Mouse (Mus musculus): ENCODE results near the gene Ttyh2. TPM values are rescaled to one million over a fixed set of nuclear protein-coding genes. Genes with fewer than 3 reads are reported as not detected.
A peak's percentile ranks its signal among the peaks of the same experiment; 100 is the strongest.

The Ttyh2 gene
- polyA plus RNA-seq, 1 experiment from 2014 or later = 5.9 TPM

DNA sequence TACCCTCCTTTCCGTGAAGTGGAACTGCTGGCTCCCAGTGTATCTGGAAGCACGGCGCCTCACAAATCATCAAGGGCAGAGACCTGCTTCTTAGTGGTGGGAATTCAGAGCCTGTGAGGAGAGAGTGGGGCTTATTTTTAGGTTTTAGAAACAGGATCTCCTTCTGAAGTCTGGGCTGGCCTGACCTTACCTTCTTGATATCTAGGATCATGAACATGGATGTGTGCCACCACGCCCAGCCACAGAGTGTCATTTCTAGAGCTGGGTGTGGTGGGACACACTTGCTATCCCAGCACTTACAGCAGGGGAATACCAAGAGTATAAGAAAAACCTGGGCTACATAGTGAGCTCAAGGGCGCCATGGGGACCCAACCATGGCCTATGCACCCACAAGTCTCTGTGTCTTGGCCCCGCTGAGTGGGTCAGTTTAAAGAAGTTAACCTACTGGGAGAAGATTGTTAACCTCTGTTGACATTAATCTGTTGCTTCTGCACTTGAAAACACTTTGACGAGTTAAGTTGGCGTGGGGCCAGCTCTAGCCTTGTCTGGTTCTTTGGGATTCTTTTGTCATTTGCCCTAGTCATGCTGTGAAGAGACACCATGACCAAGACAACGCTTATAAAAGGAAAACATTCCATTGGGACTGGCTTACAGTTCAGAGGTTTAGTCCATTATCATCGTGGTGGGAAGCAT is 7.9 kb downstream of the Ttyh2 start:
- no peak for ATAC-seq (ENCODE audit: low read depth)
- Histone ChIP-seq H3K4me2 (no peak overlapping the region), H3K4me1 (replicated peaks) (peaks cover 61% of the 10 kb centered on the region), H3K27ac (no peak overlapping the region), H3K9me3 (replicated peaks) (no peaks in the 10 kb centered on the region), H3K36me3 (no peaks in the 10 kb centered on the region), H3K27me3 (no peaks in the 10 kb centered on the region), H3K4me3 (replicated peaks) (no peak overlapping the region), H3K9ac (no peak overlapping the region)
- WGBS (ENCODE audit: insufficient replicate concordance) = 77% methylated on average over 10 of the region's 10 CpGs
- no peak for DNase-seq

GRCm38 (mm10) chr11:114683722-114684621 is 8.7 kb downstream of the Ttyh2 start:
- Histone ChIP-seq H3K27ac (no peak overlapping the region), H3K4me3 (replicated peaks) (no peak overlapping the region), H3K4me1 (replicated peaks) (peaks cover 60% of the 10 kb centered on the region), H3K36me3 (no peaks in the 10 kb centered on the region), H3K4me2 (no peak overlapping the region), H3K9ac (no peak overlapping the region), H3K9me3 (replicated peaks) (no peaks in the 10 kb centered on the region), H3K27me3 (no peaks in the 10 kb centered on the region)
- whole genome bisulfite sequencing (ENCODE audit: insufficient replicate concordance) = 57% methylated on average over 20 of the region's 20 CpGs
- DNase-seq (peak; percentile 34), ATAC-seq (ENCODE audit: low read depth) (peak; percentile 10)

DNA sequence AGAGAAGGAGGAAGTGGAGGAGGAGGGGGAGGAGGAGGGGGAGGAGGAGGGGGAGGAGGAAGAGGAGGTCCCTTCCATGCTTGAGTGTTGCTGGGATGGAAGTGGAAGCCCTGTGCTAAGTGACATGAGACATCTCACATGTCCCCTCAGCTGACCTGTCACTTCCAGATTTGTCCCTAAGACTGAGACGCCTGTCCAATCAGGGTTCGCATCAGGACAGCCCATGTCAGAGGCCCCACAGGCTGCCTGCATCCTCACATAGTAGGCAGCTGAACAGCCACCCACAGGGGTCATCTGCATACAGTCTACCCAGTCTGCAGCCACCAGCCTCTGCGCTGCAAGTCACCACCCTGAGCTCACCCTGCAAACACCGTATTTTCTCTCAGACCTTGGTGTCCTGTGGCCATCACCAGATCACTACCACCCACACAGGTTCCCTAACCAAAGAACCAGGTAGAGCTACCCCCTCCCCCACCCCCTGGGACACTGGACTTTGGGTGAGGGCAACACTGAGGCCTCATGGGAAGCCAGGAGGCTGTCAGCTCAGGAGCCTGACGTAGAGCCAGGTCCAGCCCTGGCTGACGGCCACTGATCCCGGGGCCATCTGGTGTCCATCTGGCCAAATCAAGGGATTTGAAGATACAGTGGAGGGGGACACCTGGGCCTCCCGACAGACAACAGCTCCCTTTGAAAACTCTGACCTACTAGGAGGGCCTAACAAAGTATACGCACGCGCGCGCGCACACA is 9.6 kb downstream of the Ttyh2 start:
- peak; percentile 50 for ATAC-seq (ENCODE audit: low read depth)
- Histone ChIP-seq H3K27me3 (no peaks in the 10 kb centered on the region), H3K4me3 (replicated peaks) (no peak overlapping the region), H3K9me3 (replicated peaks) (no peaks in the 10 kb centered on the region), H3K36me3 (no peaks in the 10 kb centered on the region), H3K4me1 (replicated peaks) (peaks cover 52% of the 10 kb centered on the region), H3K9ac (no peak overlapping the region), H3K4me2 (no peak overlapping the region), H3K27ac (peak overlapping the region; percentile 41)
- no peak for DNase-seq
- WGBS (ENCODE audit: insufficient replicate concordance) = 67% methylated on average over 14 of the region's 14 CpGs

DNA sequence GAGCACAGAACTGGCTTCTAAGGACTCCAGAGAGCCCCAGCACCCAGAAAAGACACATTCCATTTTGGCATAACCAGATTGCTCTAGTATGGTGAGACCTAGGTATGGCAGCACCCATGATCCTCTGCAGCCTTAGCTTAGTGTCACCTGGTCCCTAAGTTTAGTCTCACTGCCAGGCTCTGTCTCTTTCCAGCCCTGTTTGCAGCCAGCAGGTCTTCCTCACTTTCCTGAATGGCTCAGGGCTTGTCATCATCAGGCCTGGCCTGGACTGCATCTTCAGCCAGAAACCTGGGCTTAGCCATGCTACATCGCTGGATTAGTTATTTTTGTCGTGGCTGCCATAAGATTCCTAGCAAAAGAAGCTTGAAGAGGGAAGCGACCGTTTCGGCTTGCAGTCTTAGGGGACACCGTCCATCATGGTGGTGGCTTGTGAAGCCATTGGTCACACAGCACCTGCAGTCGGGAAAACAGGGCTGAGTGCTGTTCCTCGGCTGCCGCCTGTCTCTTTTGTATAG is 10.4 kb downstream of the Ttyh2 start:
- H3K36me3 ChIP-seq = no peaks in the 10 kb centered on the region
- no peaks in the 10 kb centered on the region for H3K27me3 ChIP-seq
- H3K27ac ChIP-seq = no peak overlapping the region
- DNase-seq (no peak), ATAC-seq (ENCODE audit: low read depth) (no peak)
- peaks cover 44% of the 10 kb centered on the region for H3K4me1 ChIP-seq (replicated peaks)
- WGBS (ENCODE audit: insufficient replicate concordance) = 74% methylated on average over 9 of the region's 9 CpGs
- no peak overlapping the region for H3K4me3 ChIP-seq (replicated peaks)
- no peaks in the 10 kb centered on the region for H3K9me3 ChIP-seq (replicated peaks)
- H3K4me2 ChIP-seq = no peak overlapping the region
- H3K9ac ChIP-seq = no peak overlapping the region

DNA sequence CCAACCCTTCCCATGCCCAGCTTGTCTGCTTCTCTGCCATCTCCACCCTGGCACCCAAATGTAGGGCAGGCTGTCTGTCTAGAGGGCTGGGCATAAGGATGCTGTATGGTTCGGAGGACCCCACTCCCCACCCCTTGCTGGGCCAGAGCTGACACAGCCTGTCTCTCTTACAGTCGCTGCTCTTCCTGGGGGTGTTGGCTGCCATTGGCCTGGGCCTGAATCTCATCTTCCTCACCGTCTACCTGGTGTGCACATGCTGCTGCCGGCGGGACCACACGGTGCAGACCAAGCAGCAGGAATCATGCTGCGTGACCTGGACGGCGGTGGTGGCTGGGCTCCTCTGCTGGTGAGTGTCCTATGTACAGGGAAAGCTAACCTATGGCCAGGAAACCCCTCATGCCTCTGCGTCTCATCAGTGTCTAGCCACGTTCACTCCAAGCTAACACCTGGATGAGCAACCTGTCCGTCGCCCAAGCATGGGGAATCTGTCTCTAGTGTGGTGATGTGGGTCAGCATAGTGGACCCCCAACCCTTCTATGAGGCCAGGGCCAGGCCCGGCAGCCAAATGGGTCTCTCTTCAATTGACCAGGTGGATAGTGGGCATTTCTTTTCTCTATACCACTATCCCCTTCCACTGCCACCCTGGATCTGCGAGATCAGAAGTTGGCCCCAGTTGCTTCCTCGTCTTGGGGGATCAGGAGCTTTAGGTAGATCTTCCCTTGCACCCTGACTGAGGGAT is 11.2 kb downstream of the Ttyh2 start:
- Histone ChIP-seq H3K4me3 (replicated peaks) (no peak overlapping the region), H3K4me1 (replicated peaks) (peaks cover 36% of the 10 kb centered on the region), H3K36me3 (no peaks in the 10 kb centered on the region), H3K9me3 (replicated peaks) (no peaks in the 10 kb centered on the region), H3K27me3 (no peaks in the 10 kb centered on the region), H3K9ac (no peak overlapping the region), H3K4me2 (no peak overlapping the region), H3K27ac (no peak overlapping the region)
- 73% methylated on average over 16 of the region's 16 CpGs for WGBS (ENCODE audit: insufficient replicate concordance)
- ATAC-seq (ENCODE audit: low read depth) (no peak), DNase-seq (no peak)

DNA sequence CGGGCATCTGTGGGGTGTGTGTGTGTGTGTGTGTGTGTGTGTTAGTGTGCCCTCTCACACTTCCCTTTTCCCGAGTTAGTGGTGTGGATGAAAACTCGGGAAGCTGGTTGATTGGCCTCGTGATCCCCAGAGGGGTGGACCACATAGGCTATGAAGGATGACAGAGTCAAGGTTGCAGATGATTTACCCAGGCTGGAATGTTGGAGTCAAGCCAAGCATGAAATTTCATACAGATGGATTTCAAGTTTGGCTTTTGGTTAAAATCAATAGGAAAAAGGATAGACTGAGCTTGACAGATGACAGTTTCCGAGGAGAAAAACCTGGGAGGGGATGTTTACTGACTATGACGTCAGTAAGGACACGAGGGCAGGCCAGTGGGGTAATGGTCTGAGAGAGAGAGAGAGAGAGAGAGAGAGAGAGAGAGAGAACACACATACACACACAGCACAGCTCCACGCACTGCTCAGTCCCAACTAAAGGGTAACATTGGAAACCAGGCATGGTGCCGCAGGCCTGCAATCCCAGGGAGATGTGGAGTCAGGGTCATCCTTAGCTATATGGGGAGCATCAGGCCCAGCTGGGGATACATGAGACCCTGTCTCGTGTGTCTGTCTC is 12.4 kb downstream of the Ttyh2 start:
- whole genome bisulfite sequencing (ENCODE audit: insufficient replicate concordance) = 49% methylated on average over 10 of the region's 10 CpGs
- Histone ChIP-seq H3K27me3 (no peaks in the 10 kb centered on the region), H3K4me1 (replicated peaks) (peaks cover 36% of the 10 kb centered on the region), H3K4me3 (replicated peaks) (no peak overlapping the region), H3K9ac (no peak overlapping the region), H3K36me3 (no peaks in the 10 kb centered on the region), H3K4me2 (no peak overlapping the region), H3K9me3 (replicated peaks) (no peaks in the 10 kb centered on the region), H3K27ac (0 out of 2 replicates have a peak overlapping the region, but pooled peaks have one; percentile 10)
- DNase-seq (no peak), ATAC-seq (ENCODE audit: low read depth) (no peak)

DNA sequence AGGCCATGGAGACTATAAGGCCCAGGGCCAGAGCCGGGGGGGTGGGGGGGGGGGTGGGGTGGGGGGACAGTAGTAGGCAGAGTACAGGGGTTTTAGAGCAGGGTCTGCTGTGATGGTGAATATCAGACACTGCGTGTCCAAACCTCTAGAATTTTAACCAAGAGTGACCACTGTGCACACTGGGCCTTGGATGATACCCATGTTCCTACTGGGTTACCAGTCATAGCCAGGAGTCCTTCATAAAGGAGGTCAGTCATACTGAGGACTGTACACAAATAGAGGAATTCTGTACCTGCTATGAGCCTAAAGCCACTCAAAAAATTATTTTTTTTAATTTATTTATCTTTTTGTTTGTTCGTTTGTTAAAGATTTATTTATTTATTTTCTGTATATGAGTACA is 13.5 kb downstream of the Ttyh2 start:
- no peaks in the 10 kb centered on the region for H3K27me3 ChIP-seq
- no peak overlapping the region for H3K4me3 ChIP-seq (replicated peaks)
- ATAC-seq (ENCODE audit: low read depth) (no peak), DNase-seq (no peak)
- no peak overlapping the region for H3K27ac ChIP-seq
- H3K4me2 ChIP-seq = no peak overlapping the region
- WGBS (ENCODE audit: insufficient replicate concordance) = 61% methylated on average over 3 of the region's 3 CpGs
- H3K9me3 ChIP-seq (replicated peaks) = no peaks in the 10 kb centered on the region
- H3K36me3 ChIP-seq = no peaks in the 10 kb centered on the region
- H3K9ac ChIP-seq = no peak overlapping the region
- peaks cover 27% of the 10 kb centered on the region for H3K4me1 ChIP-seq (replicated peaks)

DNA sequence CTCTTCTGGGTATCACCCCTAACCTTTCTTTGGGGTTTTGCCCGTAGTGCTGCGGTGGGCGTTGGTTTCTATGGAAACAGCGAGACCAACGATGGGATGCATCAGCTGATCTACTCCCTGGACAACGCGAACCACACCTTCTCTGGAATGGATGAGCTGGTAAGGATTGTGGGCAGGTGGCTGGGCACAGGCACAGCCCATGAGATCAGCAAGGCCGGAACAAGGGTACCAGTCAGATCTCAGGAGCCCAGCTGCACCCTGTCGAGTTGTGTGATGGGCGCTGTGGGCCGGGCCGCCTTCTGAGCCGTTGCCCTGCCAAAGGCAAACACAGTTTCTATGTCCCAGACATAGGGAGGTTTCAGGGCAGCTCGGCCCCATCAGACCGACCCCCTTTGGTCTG is 15.0 kb downstream of the Ttyh2 start:
- Histone ChIP-seq H3K36me3 (no peaks in the 10 kb centered on the region), H3K27me3 (no peaks in the 10 kb centered on the region), H3K27ac (no peak overlapping the region), H3K9ac (no peak overlapping the region), H3K9me3 (replicated peaks) (no peaks in the 10 kb centered on the region), H3K4me3 (replicated peaks) (no peak overlapping the region), H3K4me2 (no peak overlapping the region), H3K4me1 (replicated peaks) (peaks cover 15% of the 10 kb centered on the region)
- WGBS (ENCODE audit: insufficient replicate concordance) = 82% methylated on average over 15 of the region's 15 CpGs
- ATAC-seq (ENCODE audit: low read depth) = no peak
- DNase-seq = no peak

GRCm38 (mm10) chr11:114691454-114692182 is 16.4 kb downstream of the Ttyh2 start:
- Histone ChIP-seq H3K4me2 (no peak overlapping the region), H3K36me3 (peaks cover 3% of the 10 kb centered on the region; the same call in 1 of the 2 replicates), H3K9ac (no peak overlapping the region), H3K4me1 (replicated peaks) (peaks cover 6% of the 10 kb centered on the region; the same call in 1 of the 2 replicates), H3K9me3 (replicated peaks) (no peaks in the 10 kb centered on the region), H3K27ac (no peak overlapping the region), H3K27me3 (no peaks in the 10 kb centered on the region), H3K4me3 (replicated peaks) (no peak overlapping the region)
- DNase-seq = no peak
- WGBS (ENCODE audit: insufficient replicate concordance) = 52% methylated on average over 6 of the region's 6 CpGs
- ATAC-seq (ENCODE audit: low read depth) = no peak

DNA sequence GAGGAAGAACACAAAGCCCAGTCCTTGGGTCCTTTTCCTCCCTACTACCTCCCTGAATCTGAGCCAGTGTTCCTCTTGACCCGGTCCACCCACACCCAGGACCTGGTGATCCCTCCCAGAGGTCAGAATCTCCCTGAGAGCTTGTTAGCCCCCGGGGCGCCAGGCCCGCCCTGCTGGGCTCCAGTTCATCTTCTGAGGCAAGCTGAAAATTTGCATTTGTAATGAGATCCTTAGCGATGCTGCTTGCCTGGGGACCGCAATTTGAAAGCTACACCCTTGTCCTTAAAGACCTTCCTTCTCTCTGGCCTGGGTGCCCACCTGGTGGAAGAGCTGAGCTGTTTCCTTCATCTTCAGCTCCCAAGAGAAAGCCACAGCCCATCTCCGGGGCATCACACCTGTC is 17.4 kb downstream of the Ttyh2 start:
- H3K27me3 ChIP-seq = no peaks in the 10 kb centered on the region
- DNase-seq = no peak
- no peak overlapping the region for H3K4me3 ChIP-seq (replicated peaks)
- peaks cover 6% of the 10 kb centered on the region; the same call in 1 of the 2 replicates for H3K4me1 ChIP-seq (replicated peaks)
- no peak overlapping the region for H3K27ac ChIP-seq
- no peaks in the 10 kb centered on the region for H3K9me3 ChIP-seq (replicated peaks)
- WGBS (ENCODE audit: insufficient replicate concordance) = 64% methylated on average over 7 of the region's 7 CpGs
- no peak overlapping the region for H3K9ac ChIP-seq
- ATAC-seq (ENCODE audit: low read depth) = no peak
- H3K36me3 ChIP-seq = peaks cover 4% of the 10 kb centered on the region; the same call in 1 of the 2 replicates
- H3K4me2 ChIP-seq = no peak overlapping the region

All from liver, embryonic 13.5 days (tissue).